Mouse (Mus musculus) liver, embryonic 13.5 days (tissue): Measurements from ENCODE around the gene Tusc2. TPM values are rescaled to one million over a fixed set of nuclear protein-coding genes. Genes with fewer than 3 reads are reported as not detected.

Experiments used
- ATAC-seq: fragments of 200-750 bp; cut with Nextera tagmentation; 2 replicates; pipeline ENCODE4 v1.8.0; 2017; ENCODE audit warnings: low read depth, mild to moderate bottlenecking, moderate number of reproducible peaks, moderate library complexity
- DNase-seq: peaks from one replicate; pipeline ENCODE4 v3.0.0; 2022
- H3K27ac ChIP-seq: fragments of 300-500 bp; sonication (generic); 2 replicates; pipeline ENCODE4 v1.5.1; 2015; ENCODE audit warnings: moderate library complexity, mild to moderate bottlenecking, inconsistent platforms
- H3K27me3 ChIP-seq: fragments of 300-500 bp; sonication (generic); 2 replicates; pipeline ENCODE4 v1.6.1; 2015; ENCODE audit warnings: mild to moderate bottlenecking, inconsistent platforms
- H3K36me3 ChIP-seq: fragments of 300-500 bp; sonication (generic); 2 replicates; pipeline ENCODE4 v1.6.1; 2015; ENCODE audit warnings: mild to moderate bottlenecking, inconsistent platforms
- H3K4me1 ChIP-seq: fragments of 300-500 bp; sonication (generic); replicated peaks from 2 replicates; pipeline ENCODE4 v1.6.1; 2015; ENCODE audit warnings: inconsistent platforms
- H3K4me2 ChIP-seq: fragments of 300-500 bp; sonication (generic); 2 replicates; pipeline ENCODE4 v1.6.1; 2015; ENCODE audit warnings: inconsistent platforms, mild to moderate bottlenecking, moderate library complexity
- H3K4me3 ChIP-seq: fragments of 300-500 bp; sonication (generic); replicated peaks from 2 replicates; pipeline ENCODE4 v1.5.1; 2015; ENCODE audit warnings: mild to moderate bottlenecking, inconsistent platforms
- H3K9ac ChIP-seq: fragments of 300-500 bp; sonication (generic); 2 replicates; pipeline ENCODE4 v1.6.1; 2015; ENCODE audit warnings: mild to moderate bottlenecking, inconsistent platforms
- H3K9me3 ChIP-seq: fragments of 300-500 bp; sonication (generic); replicated peaks from 2 replicates; pipeline ENCODE4 v1.6.1; 2016; ENCODE audit warnings: inconsistent platforms
- WGBS: fragments of 180-500 bp; shearing (Covaris S2); methylation state at CpG from one replicate; pipeline ENCODE4 v1.1.7; 2015; ENCODE audit not compliant: insufficient replicate concordance; 5-methylcytosine and 5-hydroxymethylcytosine counted together
- polyA plus RNA-seq: library from polyadenylated mRNA; unstranded; fragments of >200 nt; fragmentation: Nextera tagmentation; extraction: Ambion mirVana; gene quantifications from 2 replicates; pipeline ENCODE4 v1.2.1, GENCODE M21; 2015

Tusc2 gene
- polyA plus RNA-seq, 1 experiment from 2014 or later = 40.1 TPM

DNA sequence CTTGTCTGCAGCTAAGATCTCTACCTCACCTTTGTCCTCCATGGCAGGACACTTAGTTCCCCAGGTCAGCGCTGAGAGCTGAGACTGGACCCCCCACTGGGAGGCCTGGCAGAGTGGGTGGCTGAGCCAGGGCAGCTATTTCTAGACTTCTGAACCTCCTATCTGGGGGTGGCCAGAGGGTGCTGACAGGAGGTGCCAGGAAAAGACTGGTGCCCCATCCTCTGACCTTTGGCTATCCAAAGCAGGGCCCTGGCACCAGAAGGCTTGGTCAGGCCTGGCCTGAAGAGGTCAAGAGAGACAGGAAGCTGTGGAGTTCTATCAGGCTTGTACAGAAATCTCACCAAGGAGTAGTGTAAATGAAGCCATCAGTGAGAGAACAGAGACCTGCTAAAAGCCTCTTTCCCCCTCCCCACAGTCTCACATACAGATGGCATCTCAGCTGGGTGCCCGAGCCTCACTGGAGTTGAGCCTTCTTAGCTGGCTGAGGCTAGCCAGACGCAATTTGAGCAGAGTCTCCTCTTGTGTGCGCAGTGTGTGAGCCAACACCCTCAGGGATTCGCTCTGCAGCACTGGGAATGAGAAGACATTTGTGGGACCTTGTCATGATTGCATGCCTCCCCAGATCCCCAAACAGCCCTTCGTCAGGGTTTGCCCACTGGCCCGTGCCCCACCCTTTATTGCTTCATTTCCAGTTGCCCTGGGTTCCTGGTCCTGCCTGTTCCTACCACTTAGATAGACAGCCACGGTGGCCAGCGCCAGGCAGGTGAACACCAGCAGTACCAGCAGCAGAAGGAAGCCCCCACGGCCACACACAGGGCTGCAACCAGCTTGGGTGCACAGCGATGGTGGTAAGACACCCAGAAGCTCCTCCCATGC lies 30.3 kb downstream of the Tusc2 start:
- H3K27me3 ChIP-seq = peaks cover under 1% of the 10 kb centered on the region; the same call in 1 of the 2 replicates
- ATAC-seq (no peak), DNase-seq (no peak)
- no peak overlapping the region for H3K4me2 ChIP-seq
- H3K4me3 ChIP-seq = no peak overlapping the region
- H3K36me3 ChIP-seq = peaks cover 71% of the 10 kb centered on the region
- H3K9ac ChIP-seq = no peak overlapping the region
- peaks cover 59% of the 10 kb centered on the region for H3K4me1 ChIP-seq
- 86% methylated on average over 11 of the region's 11 CpGs for WGBS
- H3K27ac ChIP-seq = peak overlapping the region; percentile 40; the same call in 1 of the 2 replicates
- no peaks in the 10 kb centered on the region for H3K9me3 ChIP-seq

- Histone ChIP-seq H3K36me3 (peaks cover 62% of the 10 kb centered on the region), H3K9ac (no peak overlapping the region), H3K27me3 (peaks cover 12% of the 10 kb centered on the region), H3K27ac (no peak overlapping the region), H3K4me3 (no peak overlapping the region), H3K4me2 (no peak overlapping the region), H3K4me1 (peaks cover 59% of the 10 kb centered on the region), H3K9me3 (no peaks in the 10 kb centered on the region)
- DNase-seq = no peak
- 81% methylated on average over 8 of the region's 8 CpGs for WGBS
- no peak for ATAC-seq
Observed at GRCm38 (mm10) chr9:107594281-107595062, 31.4 kb downstream of the Tusc2 start.

- Histone ChIP-seq H3K36me3 (peaks cover 38% of the 10 kb centered on the region), H3K4me3 (no peak overlapping the region), H3K4me2 (no peak overlapping the region), H3K9ac (no peak overlapping the region), H3K27ac (no peak overlapping the region), H3K4me1 (peaks cover 47% of the 10 kb centered on the region), H3K9me3 (no peaks in the 10 kb centered on the region), H3K27me3 (peaks cover 31% of the 10 kb centered on the region)
- ATAC-seq = no peak
- DNase-seq = no peak
- 77% methylated on average over 11 of the region's 11 CpGs for WGBS
Observed at GRCm38 (mm10) chr9:107596619-107597569, 33.8 kb downstream of the Tusc2 start.

DNA sequence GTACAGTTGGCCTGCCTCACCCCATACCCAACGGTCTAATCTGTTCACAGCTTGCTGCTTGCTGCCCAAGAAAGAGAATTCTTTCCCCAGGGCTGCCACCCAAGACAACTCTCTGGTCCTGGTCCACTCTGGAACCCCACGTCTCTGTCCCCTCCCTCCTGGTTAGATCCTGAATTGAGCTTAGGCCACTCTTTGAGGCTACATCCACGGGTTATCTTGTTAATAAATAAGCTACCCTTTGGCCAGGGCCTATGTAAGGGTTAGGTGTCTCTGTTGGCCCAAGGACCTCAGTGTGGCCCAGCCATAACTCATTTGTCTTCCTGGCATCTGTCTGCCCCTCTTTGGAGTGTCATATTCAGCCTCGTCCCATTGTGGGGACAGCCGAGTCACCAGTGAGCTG lies 35.3 kb downstream of the Tusc2 start:
- no peak overlapping the region for H3K9ac ChIP-seq
- H3K9me3 ChIP-seq = no peaks in the 10 kb centered on the region
- ATAC-seq (no peak), DNase-seq (no peak)
- no peak overlapping the region for H3K27ac ChIP-seq
- H3K4me1 ChIP-seq = peaks cover 53% of the 10 kb centered on the region
- H3K4me2 ChIP-seq = no peak overlapping the region
- H3K36me3 ChIP-seq = peaks cover 23% of the 10 kb centered on the region
- H3K4me3 ChIP-seq = no peak overlapping the region
- 61% methylated on average over 5 of the region's 5 CpGs for WGBS
- peaks cover 34% of the 10 kb centered on the region for H3K27me3 ChIP-seq

GRCm38 (mm10) chr9:107599433-107599832 lies 36.4 kb downstream of the Tusc2 start:
- 76% methylated on average over 9 of the region's 9 CpGs for WGBS
- no peak overlapping the region for H3K4me3 ChIP-seq
- no peak overlapping the region for H3K27ac ChIP-seq
- no peaks in the 10 kb centered on the region for H3K9me3 ChIP-seq
- H3K9ac ChIP-seq = no peak overlapping the region
- peaks cover 13% of the 10 kb centered on the region for H3K36me3 ChIP-seq
- ATAC-seq (no peak), DNase-seq (no peak)
- H3K4me2 ChIP-seq = no peak overlapping the region
- peaks cover 49% of the 10 kb centered on the region for H3K4me1 ChIP-seq
- peaks cover 42% of the 10 kb centered on the region for H3K27me3 ChIP-seq

DNA sequence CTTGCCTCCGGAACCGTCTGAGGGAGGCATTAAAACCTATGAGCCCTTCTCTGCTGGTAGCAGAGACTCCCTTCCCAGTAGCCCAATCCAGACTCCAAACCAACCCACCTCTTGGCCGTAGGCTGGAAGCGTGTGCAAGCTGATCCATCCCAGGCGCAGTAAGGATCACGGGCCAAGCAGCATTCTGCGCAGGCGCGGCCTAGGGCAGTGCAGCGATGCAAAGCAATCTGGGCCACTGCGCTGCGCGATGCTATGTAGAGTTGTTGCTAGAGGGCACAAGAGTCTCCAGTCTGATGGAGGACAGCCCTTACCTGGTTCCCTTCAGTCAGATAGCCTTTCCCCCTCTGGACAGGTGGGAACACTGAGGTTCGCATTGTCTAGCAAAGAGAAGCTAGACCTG lies 36.8 kb downstream of the Tusc2 start:
- peaks cover 52% of the 10 kb centered on the region for H3K4me1 ChIP-seq
- DNase-seq (no peak), ATAC-seq (no peak)
- 61% methylated on average over 14 of the region's 14 CpGs for WGBS
- peaks cover 42% of the 10 kb centered on the region for H3K27me3 ChIP-seq
- H3K9me3 ChIP-seq = no peaks in the 10 kb centered on the region
- no peak overlapping the region for H3K27ac ChIP-seq
- no peak overlapping the region for H3K4me3 ChIP-seq
- no peak overlapping the region for H3K4me2 ChIP-seq
- no peak overlapping the region for H3K9ac ChIP-seq
- H3K36me3 ChIP-seq = peaks cover 9% of the 10 kb centered on the region

DNA sequence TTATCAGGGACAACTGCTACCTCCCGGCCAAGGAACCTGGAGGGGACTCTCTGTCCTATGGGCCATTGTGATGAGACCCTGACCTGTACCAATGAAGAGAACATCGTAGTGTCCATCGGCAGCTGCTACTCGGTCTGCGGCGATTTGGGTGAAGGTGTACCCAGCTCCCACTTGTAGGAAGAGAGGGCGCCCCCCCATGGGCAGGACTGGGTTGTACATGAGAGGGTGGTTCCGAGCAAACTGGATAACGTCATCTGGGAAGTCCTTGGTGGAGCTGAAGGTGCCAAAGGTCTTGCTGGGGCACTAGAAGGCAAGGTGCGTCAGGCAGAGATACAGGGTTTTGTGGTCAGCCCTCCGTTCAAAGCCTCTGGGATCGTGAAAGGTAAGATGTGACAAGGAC lies 37.7 kb downstream of the Tusc2 start:
- Histone ChIP-seq H3K9ac (no peak overlapping the region), H3K4me3 (no peak overlapping the region), H3K27me3 (peaks cover 45% of the 10 kb centered on the region), H3K9me3 (no peaks in the 10 kb centered on the region), H3K4me2 (no peak overlapping the region), H3K4me1 (peaks cover 59% of the 10 kb centered on the region), H3K27ac (no peak overlapping the region), H3K36me3 (peaks cover 4% of the 10 kb centered on the region; the same call in 1 of the 2 replicates)
- 61% methylated on average over 12 of the region's 12 CpGs for WGBS
- DNase-seq = no peak
- no peak for ATAC-seq

DNA sequence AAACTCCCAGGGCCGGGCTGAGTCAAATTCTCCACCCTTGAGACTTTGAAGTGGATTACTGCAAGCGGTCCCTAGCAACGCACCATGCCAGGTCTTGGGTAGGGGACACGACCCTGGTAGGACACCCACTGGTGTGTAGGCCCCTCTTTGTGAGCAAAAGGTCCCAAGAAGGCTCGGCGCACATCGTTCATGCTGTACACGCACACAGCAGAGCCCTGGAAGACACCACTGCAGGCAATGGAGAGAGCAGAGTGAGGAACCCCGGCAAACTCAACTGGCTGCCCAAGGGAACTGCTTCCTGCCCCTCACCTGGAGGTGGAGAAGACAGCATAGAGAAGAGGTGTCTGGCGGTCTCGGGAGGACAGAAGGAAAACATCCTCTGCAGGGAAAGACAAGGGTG lies 38.2 kb downstream of the Tusc2 start:
- Histone ChIP-seq H3K4me3 (no peak overlapping the region), H3K27me3 (peaks cover 51% of the 10 kb centered on the region), H3K4me2 (no peak overlapping the region), H3K4me1 (peaks cover 59% of the 10 kb centered on the region), H3K9ac (no peak overlapping the region), H3K27ac (no peak overlapping the region), H3K36me3 (no peaks in the 10 kb centered on the region), H3K9me3 (no peaks in the 10 kb centered on the region)
- 70% methylated on average over 11 of the region's 11 CpGs for WGBS
- no peak for DNase-seq
- no peak for ATAC-seq

GRCm38 (mm10) chr9:107602068-107602648 lies 39.1 kb downstream of the Tusc2 start:
- ATAC-seq = peak; percentile 59
- Histone ChIP-seq H3K4me3 (peak overlapping the region; percentile 9; the same call in 1 of the 2 replicates), H3K27ac (no peak overlapping the region), H3K36me3 (no peaks in the 10 kb centered on the region), H3K27me3 (peaks cover 58% of the 10 kb centered on the region), H3K9me3 (no peaks in the 10 kb centered on the region), H3K4me2 (peak overlapping the region; percentile 46), H3K4me1 (peaks cover 59% of the 10 kb centered on the region), H3K9ac (peak overlapping the region; percentile 31; the same call in 1 of the 2 replicates)
- peak; percentile 81 for DNase-seq
- WGBS = under 1% methylated on average over 10 of the region's 10 CpGs

GRCm38 (mm10) chr9:107603251-107603650 lies 40.2 kb downstream of the Tusc2 start:
- H3K27me3 ChIP-seq = peaks cover 58% of the 10 kb centered on the region
- no peaks in the 10 kb centered on the region for H3K9me3 ChIP-seq
- DNase-seq (no peak), ATAC-seq (no peak)
- H3K9ac ChIP-seq = no peak overlapping the region
- 58% methylated on average over 6 of the region's 6 CpGs for WGBS
- no peaks in the 10 kb centered on the region for H3K36me3 ChIP-seq
- H3K4me2 ChIP-seq = no peak overlapping the region
- H3K4me3 ChIP-seq = no peak overlapping the region
- no peak overlapping the region for H3K27ac ChIP-seq
- H3K4me1 ChIP-seq = peaks cover 61% of the 10 kb centered on the region
